In genomic region chr2:168130046-168130445, GRCm38 (mm10) we compare ENCODE assay signal across 37 mouse cellular contexts. TPM values are rescaled to one million over a fixed set of nuclear protein-coding genes. Genes with fewer than 3 reads are reported as not detected.
DNase-seq lines count a peak whose midpoint lies in the region; ATAC-seq lines count a peak whose summit lies in the region.
"Had no signal": no experiment of that assay in that cellular context is flagged by ENCODE, and none has a peak within 500 bp of the region (broad histone marks: within the 10 kb centered on the region; RNA-seq: fewer than 3 reads in every experiment).

No protein-coding gene starts in this region.

- peak; percentile 53 to 75 for DNase-seq in adrenal gland, adult (ENCODE audit: inconsistent age in 2 of 2, low spot score in 1 of 2)
- no peak for DNase-seq in adrenal gland, adult 18-20 months (ENCODE audit: low spot score in 2 of 2)
- DNase-seq in heart, embryonic 10.5 days (ENCODE audit: low spot score), result no peak
- DNase-seq in heart, postnatal 25 days (ENCODE audit: low spot score), result no peak
- DNase-seq in midbrain, embryonic 11.5 days (ENCODE audit: low spot score, missing footprints), result peak; percentile 49
- no peak for DNase-seq in thymus, postnatal 10 days (ENCODE audit: low spot score in 2 of 2)
- DNase-seq: cerebellum, adult 2 months; cerebellum, postnatal 25 days; gastrocnemius, adult 2 months; gastrocnemius, postnatal 36 days; heart, adult 18-20 months; kidney, adult 18-20 months; kidney, postnatal 4 days; left cerebral cortex, postnatal 4 days; liver, embryonic 13.5 days; lung, adult 18-20 months; lung, postnatal 4 days; midbrain, embryonic 14.5 days; retina, postnatal 1 day; right cerebral cortex, postnatal 14 days; thymus, adult 18-20 months; thymus, postnatal 36 days had no signal

- no peaks in the 10 kb centered on the region for H3K36me3 ChIP-seq in heart, embryonic 10.5 days
- H3K36me3 ChIP-seq in midbrain, embryonic 11.5 days (ENCODE audit: control insufficient read depth, insufficient read depth, low read length), result no peaks in the 10 kb centered on the region
- no peaks in the 10 kb centered on the region for H3K36me3 ChIP-seq in midbrain, embryonic 15.5 days (replicated peaks)
- H3K36me3 ChIP-seq: embryonic facial prominence, embryonic 10.5 days; embryonic facial prominence, embryonic 15.5 days; forebrain, embryonic 15.5 days; hindbrain, embryonic 10.5 days; hindbrain, embryonic 15.5 days; limb, embryonic 15.5 days; liver, embryonic 13.5 days; neural tube, embryonic 15.5 days; stomach, embryonic 15.5 days had no signal

- H3K9ac ChIP-seq in midbrain, embryonic 11.5 days (ENCODE audit: low read length), result no peak overlapping the region
- H3K9ac ChIP-seq in midbrain, embryonic 15.5 days, result no peak overlapping the region
- H3K9ac ChIP-seq: embryonic facial prominence, embryonic 15.5 days; forebrain, embryonic 15.5 days; hindbrain, embryonic 15.5 days; limb, embryonic 15.5 days; liver, embryonic 13.5 days; neural tube, embryonic 15.5 days; stomach, embryonic 15.5 days had no signal

- intact Hi-C loops in heart, postnatal 25 days (cut with DNase I), result no loop called here

- no peak for ATAC-seq in midbrain, embryonic 11.5 days (ENCODE audit: low FRiP score)
- ATAC-seq in midbrain, embryonic 15.5 days (replicated peaks), result no peak
- ATAC-seq in megakaryocyte-erythroid progenitor cell, adult 5-6 weeks (replicated peaks; ENCODE audit: low FRiP score, low TSS enrichment, poor library complexity, severe bottlenecking), result no peak
- ATAC-seq: forebrain, embryonic 15.5 days; inflammation-experienced regulatory T-cells, adult 6 months; lung, postnatal 0 days had no signal

- H3K27me3 ChIP-seq in heart, embryonic 10.5 days (ENCODE audit: insufficient read depth, poor library complexity, severe bottlenecking), result no peaks in the 10 kb centered on the region
- no peaks in the 10 kb centered on the region for H3K27me3 ChIP-seq in midbrain, embryonic 11.5 days (ENCODE audit: control insufficient read depth, insufficient read depth, low read length)
- no peaks in the 10 kb centered on the region for H3K27me3 ChIP-seq in midbrain, embryonic 15.5 days (replicated peaks)
- H3K27me3 ChIP-seq: CH12.LX; embryonic facial prominence, embryonic 15.5 days; forebrain, embryonic 15.5 days; hindbrain, embryonic 15.5 days; limb, embryonic 15.5 days; neural tube, embryonic 15.5 days; stomach, embryonic 15.5 days had no signal

- no peak overlapping the region for H3K4me2 ChIP-seq in midbrain, embryonic 11.5 days
- no peak overlapping the region for H3K4me2 ChIP-seq in midbrain, embryonic 15.5 days
- H3K4me2 ChIP-seq: embryonic facial prominence, embryonic 15.5 days; forebrain, embryonic 15.5 days; hindbrain, embryonic 15.5 days; limb, embryonic 15.5 days; liver, embryonic 13.5 days; neural tube, embryonic 15.5 days; stomach, embryonic 15.5 days had no signal

- WGBS in heart, embryonic 10.5 days, result 71% methylated on average over 3 of the region's 3 CpGs
- 76% methylated on average over 3 of the region's 3 CpGs for WGBS in midbrain, embryonic 11.5 days
- WGBS in midbrain, embryonic 15.5 days, result 88% methylated on average over 3 of the region's 3 CpGs

- H3K4me1 ChIP-seq in heart, embryonic 10.5 days, result peaks cover 39% of the 10 kb centered on the region
- H3K4me1 ChIP-seq in midbrain, embryonic 11.5 days (ENCODE audit: control insufficient read depth, insufficient read depth, low read length), result peaks cover 7% of the 10 kb centered on the region
- peaks cover 8% of the 10 kb centered on the region; the same call in 1 of the 2 replicates for H3K4me1 ChIP-seq in midbrain, embryonic 15.5 days
- H3K4me1 ChIP-seq: neural tube, embryonic 15.5 days had no signal

- peak overlapping the region; percentile 86 for H3K27ac ChIP-seq in heart, embryonic 10.5 days
- H3K27ac ChIP-seq in midbrain, embryonic 11.5 days (ENCODE audit: low read depth, low read length), result no peak overlapping the region
- no peak overlapping the region for H3K27ac ChIP-seq in midbrain, embryonic 15.5 days
- H3K27ac ChIP-seq: embryonic facial prominence, embryonic 15.5 days; forebrain, embryonic 15.5 days; gastrocnemius, adult 2 months; hindbrain, embryonic 10.5 days; hindbrain, embryonic 15.5 days; kidney, postnatal 0 days; limb, embryonic 15.5 days; liver, embryonic 13.5 days; neural tube, embryonic 15.5 days; stomach, embryonic 15.5 days had no signal

- no peak overlapping the region for H3K4me3 ChIP-seq in heart, embryonic 10.5 days
- no peak overlapping the region for H3K4me3 ChIP-seq in midbrain, embryonic 11.5 days (ENCODE audit: low read depth, low read length)
- H3K4me3 ChIP-seq in midbrain, embryonic 15.5 days, result no peak overlapping the region
- H3K4me3 ChIP-seq: embryonic facial prominence, embryonic 10.5 days; embryonic facial prominence, embryonic 15.5 days; forebrain, embryonic 15.5 days; gastrocnemius, adult 2 months; hindbrain, embryonic 10.5 days; hindbrain, embryonic 15.5 days; limb, embryonic 15.5 days; liver, embryonic 13.5 days; megakaryocyte, embryonic 14.5 days; neural tube, embryonic 15.5 days; stomach, embryonic 15.5 days had no signal

- H3K9me3 ChIP-seq in heart, embryonic 10.5 days, result no peaks in the 10 kb centered on the region
- H3K9me3 ChIP-seq in midbrain, embryonic 11.5 days (ENCODE audit: control insufficient read depth, low read length), result no peaks in the 10 kb centered on the region
- no peaks in the 10 kb centered on the region for H3K9me3 ChIP-seq in midbrain, embryonic 15.5 days
- H3K9me3 ChIP-seq: embryonic facial prominence, embryonic 10.5 days; embryonic facial prominence, embryonic 15.5 days; forebrain, embryonic 15.5 days; hindbrain, embryonic 10.5 days; hindbrain, embryonic 15.5 days; limb, embryonic 15.5 days; liver, embryonic 13.5 days; megakaryocyte, embryonic 14.5 days; neural tube, embryonic 15.5 days; stomach, embryonic 15.5 days had no signal

RNA-seq across cellular contexts. Expression of gene Pard6b, which starts 49.2 kb away (rescaled TPM):
- 1 to 10 TPM; 1.2 to 1.6 TPM for total RNA-seq in adrenal gland, adult 18-20 months (2021)
- polyA plus RNA-seq in heart, embryonic 10.5 days (2016; fragmentation: Nextera tagmentation; extraction: Ambion mirVana), result 12.2 and 15.0 TPM in 2 replicates
- 1 to 10 TPM; 3.1 to 3.4 TPM for total RNA-seq in heart, postnatal 25 days (2021)
- polyA plus RNA-seq in midbrain, embryonic 11.5 days (2014; fragmentation: Nextera tagmentation; extraction: Ambion mirVana), result 6.5 and 8.0 TPM in 2 replicates
- 7.5 TPM in 2 replicates for polyA plus RNA-seq in midbrain, embryonic 15.5 days (2015; fragmentation: Nextera tagmentation; extraction: Ambion mirVana)
- total RNA-seq in megakaryocyte-erythroid progenitor cell, adult 5-6 weeks (2014; fragmentation: Nextera tagmentation), result 0.48 and 1.1 TPM in 2 replicates
- total RNA-seq in megakaryocyte-erythroid progenitor cell, adult 5-6 weeks (2017), result 1.6 and 3.8 TPM in 2 replicates

Comparison
In these comparisons a context has a peak if more than half of its experiments do, and no peak if none do; other contexts are left out.
1. DNase-seq: peak in adrenal gland, adult (2 of 2) and midbrain, embryonic 11.5 days (single experiment); none in adrenal gland, adult 18-20 months (0 of 2), heart, embryonic 10.5 days (single experiment), heart, postnatal 25 days (single experiment) and thymus, postnatal 10 days (0 of 2).